10 mouse cellular contexts compared by ENCODE assay signal in genomic region chr7:24474811-24475506, GRCm38 (mm10). TPM values are rescaled to one million over a fixed set of nuclear protein-coding genes. Genes with fewer than 3 reads are reported as not detected.
DNase-seq lines count a peak whose midpoint lies in the region; ATAC-seq lines count a peak whose summit lies in the region.
"Had no signal": no experiment of that assay in that cellular context is flagged by ENCODE, and none has a peak within 500 bp of the region (broad histone marks: within the 10 kb centered on the region; RNA-seq: fewer than 3 reads in every experiment).

No protein-coding gene starts in this region.

- DNase-seq in kidney, postnatal 10 days = peak; percentile 42
- peak; percentile 58 for DNase-seq in brain, adult 2 months (ENCODE audit: low read depth, low spot score)
- DNase-seq in limb, embryonic 10.5 days (ENCODE audit: low spot score) = peak; percentile 40
- no peak for DNase-seq in testis, postnatal 14 days (ENCODE audit: low spot score)
- DNase-seq in adrenal gland, postnatal 14 days = no peak

- WGBS in kidney, embryonic 14.5 days = 41% methylated on average over 21 of the region's 21 CpGs
- WGBS in embryonic facial prominence, embryonic 12.5 days = 25% methylated on average over 21 of the region's 21 CpGs
- 41% methylated on average over 21 of the region's 21 CpGs for WGBS in limb, embryonic 10.5 days

- H3K9ac ChIP-seq in kidney, embryonic 14.5 days (ENCODE audit: low read depth, low read length) = no peak overlapping the region
- no peak overlapping the region for H3K9ac ChIP-seq in embryonic facial prominence, embryonic 12.5 days
- H3K9ac ChIP-seq: stomach, embryonic 15.5 days had no signal

- H3K9me3 ChIP-seq in kidney, embryonic 14.5 days (ENCODE audit: control insufficient read depth, low read length) = no peaks in the 10 kb centered on the region
- H3K9me3 ChIP-seq in embryonic facial prominence, embryonic 12.5 days = no peaks in the 10 kb centered on the region
- H3K9me3 ChIP-seq in limb, embryonic 10.5 days (replicated peaks) = no peaks in the 10 kb centered on the region; the same call in 1 of the 2 replicates
- H3K9me3 ChIP-seq: stomach, embryonic 15.5 days had no signal

- H3K27me3 ChIP-seq in kidney, embryonic 14.5 days (ENCODE audit: control insufficient read depth, insufficient read depth, low read length) = no peaks in the 10 kb centered on the region
- 0 out of 2 replicates have a peak, but pooled peaks cover 5% of the 10 kb centered on the region for H3K27me3 ChIP-seq in embryonic facial prominence, embryonic 12.5 days
- peaks cover 15% of the 10 kb centered on the region for H3K27me3 ChIP-seq in limb, embryonic 10.5 days (ENCODE audit: low read depth, poor library complexity, severe bottlenecking)
- H3K27me3 ChIP-seq: stomach, embryonic 15.5 days had no signal

- H3K4me3 ChIP-seq in kidney, embryonic 14.5 days (ENCODE audit: low read length) = no peak overlapping the region
- H3K4me3 ChIP-seq in embryonic facial prominence, embryonic 12.5 days = no peak overlapping the region
- H3K4me3 ChIP-seq in limb, embryonic 10.5 days = no peak overlapping the region
- H3K4me3 ChIP-seq: erythroblast, embryonic 14.5 days; stomach, embryonic 15.5 days had no signal

- no peaks in the 10 kb centered on the region for H3K4me1 ChIP-seq in kidney, embryonic 14.5 days (ENCODE audit: control insufficient read depth, insufficient read depth, low read length)
- H3K4me1 ChIP-seq in embryonic facial prominence, embryonic 12.5 days = no peaks in the 10 kb centered on the region
- peaks cover 6% of the 10 kb centered on the region; the same call in 1 of the 2 replicates for H3K4me1 ChIP-seq in limb, embryonic 10.5 days
- H3K4me1 ChIP-seq: stomach, embryonic 15.5 days had no signal

- no peaks in the 10 kb centered on the region for H3K36me3 ChIP-seq in kidney, embryonic 14.5 days (ENCODE audit: control insufficient read depth, insufficient read depth, low read length)
- no peaks in the 10 kb centered on the region for H3K36me3 ChIP-seq in embryonic facial prominence, embryonic 12.5 days
- H3K36me3 ChIP-seq in limb, embryonic 10.5 days = no peaks in the 10 kb centered on the region

- ATAC-seq in kidney, embryonic 14.5 days (ENCODE audit: low FRiP score, low TSS enrichment) = no peak
- ATAC-seq in embryonic facial prominence, embryonic 12.5 days (ENCODE audit: insufficient number of reproducible peaks, insufficient read depth, low FRiP score, low TSS enrichment) = no peak

- no peak overlapping the region for H3K4me2 ChIP-seq in kidney, embryonic 14.5 days (replicated peaks; ENCODE audit: low read depth, low read length)
- 0 out of 2 replicates have a peak overlapping the region, but pooled peaks have one; percentile 12 for H3K4me2 ChIP-seq in embryonic facial prominence, embryonic 12.5 days (replicated peaks)
- H3K4me2 ChIP-seq: stomach, embryonic 15.5 days had no signal

- H3K27ac ChIP-seq in kidney, embryonic 14.5 days (ENCODE audit: low read depth, low read length) = no peak overlapping the region
- H3K27ac ChIP-seq in embryonic facial prominence, embryonic 12.5 days = no peak overlapping the region
- no peak overlapping the region for H3K27ac ChIP-seq in limb, embryonic 10.5 days
- H3K27ac ChIP-seq: stomach, embryonic 15.5 days had no signal

RNA-seq across cellular contexts. Expression of gene Cadm4, which starts 6.9 kb away (rescaled TPM):
- polyA plus RNA-seq in kidney, embryonic 14.5 days (2014; fragmentation: Nextera tagmentation; extraction: Ambion mirVana) = 1.5 and 5.9 TPM in 2 replicates
- 7.6 and 10.7 TPM in 2 replicates for polyA plus RNA-seq in embryonic facial prominence, embryonic 12.5 days (2016; fragmentation: Nextera tagmentation; extraction: Ambion mirVana)
- 2.9 and 4.5 TPM in 2 replicates for polyA plus RNA-seq in limb, embryonic 10.5 days (2016; fragmentation: Nextera tagmentation; extraction: Ambion mirVana)
- total RNA-seq in adrenal gland, postnatal 14 days (2021) = 5.7 and 6.4 TPM in 2 replicates

RNA-seq across cellular contexts. Expression of gene Plaur, which starts 12.7 kb away (rescaled TPM):
- 14.1 TPM in 2 replicates for polyA plus RNA-seq in kidney, embryonic 14.5 days (2014; fragmentation: Nextera tagmentation; extraction: Ambion mirVana)
- 1.5 and 2.0 TPM in 2 replicates for polyA plus RNA-seq in embryonic facial prominence, embryonic 12.5 days (2016; fragmentation: Nextera tagmentation; extraction: Ambion mirVana)
- 2.2 and 2.5 TPM in 2 replicates for polyA plus RNA-seq in limb, embryonic 10.5 days (2016; fragmentation: Nextera tagmentation; extraction: Ambion mirVana)
- 5.2 and 7.9 TPM in 2 replicates for total RNA-seq in adrenal gland, postnatal 14 days (2021)

RNA-seq across cellular contexts. Expression of gene Irgc1, which starts 22.9 kb away (rescaled TPM):
- polyA plus RNA-seq in kidney, embryonic 14.5 days (2014; fragmentation: Nextera tagmentation; extraction: Ambion mirVana) = not detected in 2 replicates
- not detected in 2 replicates for polyA plus RNA-seq in embryonic facial prominence, embryonic 12.5 days (2016; fragmentation: Nextera tagmentation; extraction: Ambion mirVana)
- polyA plus RNA-seq in limb, embryonic 10.5 days (2016; fragmentation: Nextera tagmentation; extraction: Ambion mirVana) = not detected in 2 replicates
- total RNA-seq in adrenal gland, postnatal 14 days (2021) = not detected in 2 replicates
- polyA plus RNA-seq: erythroblast, embryonic 14.5 days; stomach, embryonic 15.5 days had no signal

RNA-seq across cellular contexts. Expression of gene Zfp428, which starts 31.8 kb away (rescaled TPM):
- 54.5 and 70.3 TPM in 2 replicates for polyA plus RNA-seq in kidney, embryonic 14.5 days (2014; fragmentation: Nextera tagmentation; extraction: Ambion mirVana)
- 100 and 113 TPM in 2 replicates for polyA plus RNA-seq in embryonic facial prominence, embryonic 12.5 days (2016; fragmentation: Nextera tagmentation; extraction: Ambion mirVana)
- 107 and 130 TPM in 2 replicates for polyA plus RNA-seq in limb, embryonic 10.5 days (2016; fragmentation: Nextera tagmentation; extraction: Ambion mirVana)
- 6.1 and 7.5 TPM in 2 replicates for total RNA-seq in adrenal gland, postnatal 14 days (2021)

RNA-seq across cellular contexts. Expression of gene AC161166.1, which starts 37.3 kb away (rescaled TPM):
- 0.17 and 0.61 TPM in 2 replicates for polyA plus RNA-seq in kidney, embryonic 14.5 days (2014; fragmentation: Nextera tagmentation; extraction: Ambion mirVana)
- 1.3 and 1.4 TPM in 2 replicates for polyA plus RNA-seq in embryonic facial prominence, embryonic 12.5 days (2016; fragmentation: Nextera tagmentation; extraction: Ambion mirVana)
- 1.0 and 1.4 TPM in 2 replicates for polyA plus RNA-seq in limb, embryonic 10.5 days (2016; fragmentation: Nextera tagmentation; extraction: Ambion mirVana)
- total RNA-seq in adrenal gland, postnatal 14 days (2021) = not detected in 2 replicates
- total RNA-seq: left cerebral cortex, postnatal 10 days had no signal
- polyA plus RNA-seq: erythroblast, embryonic 14.5 days had no signal

Comparison
In these comparisons a context has a peak if more than half of its experiments do, and no peak if none do; other contexts are left out.
1. DNase-seq: peak in kidney, postnatal 10 days (single experiment), brain, adult 2 months (single experiment) and limb, embryonic 10.5 days (single experiment); none in testis, postnatal 14 days (single experiment) and adrenal gland, postnatal 14 days (single experiment).